Mouse (Mus musculus): ENCODE results near the gene 2610301B20Rik. TPM values are rescaled to one million over a fixed set of nuclear protein-coding genes. Genes with fewer than 3 reads are reported as not detected.

Gene 2610301B20Rik
- total RNA-seq (2014; rRNA removed) = 28.6 and 32.5 TPM in 2 replicates
- polyA plus RNA-seq (2015; fragmentation: Nextera tagmentation; extraction: Ambion mirVana) = 36.0 and 37.0 TPM in 2 replicates

- Histone ChIP-seq H3K4me2 (ENCODE audit: low read depth, low read length, poor library complexity, severe bottlenecking) (peak within 1 kb of the TSS; percentile 67), H3K9me3 (ENCODE audit: low read length) (no peaks in the 10 kb centered on the region), H3K4me1 (ENCODE audit: insufficient read depth, low read length) (peaks cover 6% of the 10 kb centered on the region; the same call in 1 of the 2 replicates), H3K9ac (replicated peaks; ENCODE audit: low read length, poor library complexity, severe bottlenecking) (peak within 1 kb of the TSS; percentile 95), H3K4me3 (ENCODE audit: low read depth, low read length) (peak within 1 kb of the TSS; percentile 83), H3K27ac (ENCODE audit: low read depth, low read length) (peak within 1 kb of the TSS; percentile 100), H3K27me3 (ENCODE audit: insufficient read depth, low read length) (no peaks in the 10 kb centered on the region), H3K36me3 (ENCODE audit: insufficient read depth, low read length) (no peaks in the 10 kb centered on the region)
- DNase-seq (ENCODE audit: low spot score) (peak; percentile 96), ATAC-seq (ENCODE audit: low FRiP score) (peak; percentile 92)
- under 1% methylated on average over 60 of the region's 68 CpGs for WGBS
- TF ChIP-seq CTCF (IDR thresholded peaks at IDR 0.05) = peak; percentile 30; the same call in 1 of the 2 replicates
Observed at GRCm38 (mm10) chr4:10873920-10874665, at the start of gene 2610301B20Rik. 2610301B20Rik (plus strand) TSS chr4:10874498.

- H3K36me3 ChIP-seq (ENCODE audit: insufficient read depth, low read length) = no peaks in the 10 kb centered on the region
- no peak overlapping the region for H3K4me3 ChIP-seq (ENCODE audit: low read depth, low read length)
- H3K27ac ChIP-seq (ENCODE audit: low read depth, low read length) = no peak overlapping the region
- no peaks in the 10 kb centered on the region for H3K9me3 ChIP-seq (ENCODE audit: low read length)
- no peaks in the 10 kb centered on the region for H3K27me3 ChIP-seq (ENCODE audit: insufficient read depth, low read length)
- no peak overlapping the region for H3K4me2 ChIP-seq (ENCODE audit: low read depth, low read length, poor library complexity, severe bottlenecking)
- DNase-seq (ENCODE audit: low spot score) (no peak), ATAC-seq (ENCODE audit: low FRiP score) (no peak)
- WGBS = 89% methylated on average over 1 of the region's 1 CpGs
- no peak for TF ChIP-seq CTCF (IDR thresholded peaks at IDR 0.05)
- no peak overlapping the region for H3K9ac ChIP-seq (replicated peaks; ENCODE audit: low read length, poor library complexity, severe bottlenecking)
- H3K4me1 ChIP-seq (ENCODE audit: insufficient read depth, low read length) = no peaks in the 10 kb centered on the region
Observed at GRCm38 (mm10) chr4:10833273-10833672, 41.0 kb upstream of the 2610301B20Rik start.

GRCm38 (mm10) chr4:10835252-10836051, 38.8 kb upstream of the 2610301B20Rik start:
- Histone ChIP-seq H3K27ac (ENCODE audit: low read depth, low read length) (no peak overlapping the region), H3K4me1 (ENCODE audit: insufficient read depth, low read length) (no peaks in the 10 kb centered on the region), H3K27me3 (ENCODE audit: insufficient read depth, low read length) (no peaks in the 10 kb centered on the region), H3K9me3 (ENCODE audit: low read length) (no peaks in the 10 kb centered on the region), H3K9ac (replicated peaks; ENCODE audit: low read length, poor library complexity, severe bottlenecking) (no peak overlapping the region), H3K4me2 (ENCODE audit: low read depth, low read length, poor library complexity, severe bottlenecking) (no peak overlapping the region), H3K4me3 (ENCODE audit: low read depth, low read length) (no peak overlapping the region), H3K36me3 (ENCODE audit: insufficient read depth, low read length) (no peaks in the 10 kb centered on the region)
- TF ChIP-seq CTCF (IDR thresholded peaks at IDR 0.05) = peak; percentile 80
- ATAC-seq (ENCODE audit: low FRiP score) = peak; percentile 65
- 73% methylated on average over 6 of the region's 6 CpGs for WGBS
- DNase-seq (ENCODE audit: low spot score) = peak; percentile 44

GRCm38 (mm10) chr4:10845848-10846247, 28.4 kb upstream of the 2610301B20Rik start:
- no peaks in the 10 kb centered on the region for H3K27me3 ChIP-seq (ENCODE audit: insufficient read depth, low read length)
- no peaks in the 10 kb centered on the region for H3K9me3 ChIP-seq (ENCODE audit: low read length)
- no peak overlapping the region for H3K9ac ChIP-seq (replicated peaks; ENCODE audit: low read length, poor library complexity, severe bottlenecking)
- DNase-seq (ENCODE audit: low spot score) (no peak), ATAC-seq (ENCODE audit: low FRiP score) (no peak)
- H3K27ac ChIP-seq (ENCODE audit: low read depth, low read length) = no peak overlapping the region
- TF ChIP-seq CTCF (IDR thresholded peaks at IDR 0.05) = no peak
- H3K4me2 ChIP-seq (ENCODE audit: low read depth, low read length, poor library complexity, severe bottlenecking) = no peak overlapping the region
- H3K4me3 ChIP-seq (ENCODE audit: low read depth, low read length) = no peak overlapping the region
- 88% methylated on average over 7 of the region's 7 CpGs for WGBS
- H3K4me1 ChIP-seq (ENCODE audit: insufficient read depth, low read length) = no peaks in the 10 kb centered on the region
- no peaks in the 10 kb centered on the region for H3K36me3 ChIP-seq (ENCODE audit: insufficient read depth, low read length)

- Histone ChIP-seq H3K36me3 (ENCODE audit: insufficient read depth, low read length) (no peaks in the 10 kb centered on the region), H3K4me2 (ENCODE audit: low read depth, low read length, poor library complexity, severe bottlenecking) (no peak overlapping the region), H3K9ac (replicated peaks; ENCODE audit: low read length, poor library complexity, severe bottlenecking) (no peak overlapping the region), H3K27me3 (ENCODE audit: insufficient read depth, low read length) (no peaks in the 10 kb centered on the region), H3K9me3 (ENCODE audit: low read length) (no peaks in the 10 kb centered on the region), H3K27ac (ENCODE audit: low read depth, low read length) (no peak overlapping the region), H3K4me3 (ENCODE audit: low read depth, low read length) (no peak overlapping the region), H3K4me1 (ENCODE audit: insufficient read depth, low read length) (no peaks in the 10 kb centered on the region)
- TF ChIP-seq CTCF (IDR thresholded peaks at IDR 0.05) = no peak
- ATAC-seq (ENCODE audit: low FRiP score) = no peak
- no peak for DNase-seq (ENCODE audit: low spot score)
- WGBS = 69% methylated on average over 7 of the region's 7 CpGs
Observed at GRCm38 (mm10) chr4:10849812-10850211, 24.5 kb upstream of the 2610301B20Rik start.

GRCm38 (mm10) chr4:10851013-10851412, 23.3 kb upstream of the 2610301B20Rik start:
- no peaks in the 10 kb centered on the region for H3K27me3 ChIP-seq (ENCODE audit: insufficient read depth, low read length)
- H3K9me3 ChIP-seq (ENCODE audit: low read length) = no peaks in the 10 kb centered on the region
- no peak overlapping the region for H3K9ac ChIP-seq (replicated peaks; ENCODE audit: low read length, poor library complexity, severe bottlenecking)
- H3K27ac ChIP-seq (ENCODE audit: low read depth, low read length) = no peak overlapping the region
- TF ChIP-seq CTCF (IDR thresholded peaks at IDR 0.05) = no peak
- DNase-seq (ENCODE audit: low spot score) (no peak), ATAC-seq (ENCODE audit: low FRiP score) (no peak)
- H3K4me1 ChIP-seq (ENCODE audit: insufficient read depth, low read length) = no peaks in the 10 kb centered on the region
- H3K36me3 ChIP-seq (ENCODE audit: insufficient read depth, low read length) = no peaks in the 10 kb centered on the region
- H3K4me3 ChIP-seq (ENCODE audit: low read depth, low read length) = no peak overlapping the region
- WGBS = 82% methylated on average over 5 of the region's 5 CpGs
- H3K4me2 ChIP-seq (ENCODE audit: low read depth, low read length, poor library complexity, severe bottlenecking) = no peak overlapping the region

All from midbrain, postnatal 0 days (tissue).